Mouse (Mus musculus) stomach, embryonic 14.5 days (tissue): ENCODE results near the gene Slc17a6. TPM values are rescaled to one million over a fixed set of nuclear protein-coding genes. Genes with fewer than 3 reads are reported as not detected.

Experiments
- ATAC-seq: fragments of 200-750 bp; cut with Nextera tagmentation; 2 replicates; pipeline ENCODE4 v1.8.0; 2017; ENCODE audit warnings: low read depth, moderate TSS enrichment; ENCODE audit not compliant: insufficient number of reproducible peaks, insufficient read depth, low FRiP score
- H3K27ac ChIP-seq: fragments of 300-500 bp; sonication (generic); 2 replicates; pipeline ENCODE4 v1.5.1; 2014; ENCODE audit warnings: mild to moderate bottlenecking, low read length, moderate library complexity, mixed read lengths
- H3K27me3 ChIP-seq: fragments of 300-500 bp; sonication (generic); 2 replicates; pipeline ENCODE4 v1.6.1; 2014; ENCODE audit warnings: low read length, control low read depth, mixed read lengths; ENCODE audit not compliant: control insufficient read depth, insufficient read depth
- H3K36me3 ChIP-seq: fragments of 300-500 bp; sonication (generic); 2 replicates; pipeline ENCODE4 v1.6.1; 2014; ENCODE audit warnings: mild to moderate bottlenecking, control low read depth, low read length, moderate library complexity, mixed read lengths; ENCODE audit not compliant: control insufficient read depth, insufficient read depth
- H3K4me1 ChIP-seq: fragments of 300-500 bp; sonication (generic); 2 replicates; pipeline ENCODE4 v1.6.1; 2014; ENCODE audit warnings: low read length, control low read depth, mixed read lengths; ENCODE audit not compliant: control insufficient read depth, insufficient read depth
- H3K4me2 ChIP-seq: fragments of 300-500 bp; sonication (generic); replicated peaks from 2 replicates; pipeline ENCODE4 v1.6.1; 2014; ENCODE audit warnings: low read depth, low read length, control low read depth
- H3K4me3 ChIP-seq: fragments of 300-500 bp; sonication (generic); 2 replicates; pipeline ENCODE4 v1.5.1; 2014; ENCODE audit warnings: low read depth, low read length, control low read depth
- H3K9ac ChIP-seq: fragments of 300-500 bp; sonication (generic); replicated peaks from 2 replicates; pipeline ENCODE4 v1.6.1; 2014; ENCODE audit warnings: low read depth, mild to moderate bottlenecking, control low read depth, low read length, moderate library complexity, mixed read lengths
- H3K9me3 ChIP-seq: fragments of 300-500 bp; sonication (generic); 2 replicates; pipeline ENCODE4 v1.6.1; 2016; ENCODE audit warnings: low read depth, low read length, control low read depth; ENCODE audit not compliant: control insufficient read depth
- WGBS: fragments of 180-500 bp; shearing (Covaris S2); extraction: QIAGEN DNeasy Blood & Tissue Kit; methylation state at CpG from one replicate; pipeline ENCODE4 v1.1.7; 2014; 5-methylcytosine and 5-hydroxymethylcytosine counted together
- polyA plus RNA-seq: library from polyadenylated mRNA; unstranded; fragments of >200 nt; fragmentation: Nextera tagmentation; extraction: Ambion mirVana; gene quantifications from 2 replicates; pipeline ENCODE4 v1.2.1, GENCODE M21; 2014

The Slc17a6 gene
- polyA plus RNA-seq, 1 experiment from 2014 or later: not detected

- no peak for ATAC-seq
- Histone ChIP-seq H3K9ac (no peak overlapping the region), H3K4me1 (no peaks in the 10 kb centered on the region), H3K27me3 (peaks cover 22% of the 10 kb centered on the region), H3K9me3 (no peaks in the 10 kb centered on the region), H3K4me2 (no peak overlapping the region), H3K27ac (no peak overlapping the region), H3K36me3 (no peaks in the 10 kb centered on the region), H3K4me3 (no peak overlapping the region)
- 59% methylated on average over 3 of the region's 3 CpGs for WGBS
These were observed 9.4 kb downstream of the Slc17a6 start for GRCm38 (mm10) chr7:51631171-51631570.

DNA sequence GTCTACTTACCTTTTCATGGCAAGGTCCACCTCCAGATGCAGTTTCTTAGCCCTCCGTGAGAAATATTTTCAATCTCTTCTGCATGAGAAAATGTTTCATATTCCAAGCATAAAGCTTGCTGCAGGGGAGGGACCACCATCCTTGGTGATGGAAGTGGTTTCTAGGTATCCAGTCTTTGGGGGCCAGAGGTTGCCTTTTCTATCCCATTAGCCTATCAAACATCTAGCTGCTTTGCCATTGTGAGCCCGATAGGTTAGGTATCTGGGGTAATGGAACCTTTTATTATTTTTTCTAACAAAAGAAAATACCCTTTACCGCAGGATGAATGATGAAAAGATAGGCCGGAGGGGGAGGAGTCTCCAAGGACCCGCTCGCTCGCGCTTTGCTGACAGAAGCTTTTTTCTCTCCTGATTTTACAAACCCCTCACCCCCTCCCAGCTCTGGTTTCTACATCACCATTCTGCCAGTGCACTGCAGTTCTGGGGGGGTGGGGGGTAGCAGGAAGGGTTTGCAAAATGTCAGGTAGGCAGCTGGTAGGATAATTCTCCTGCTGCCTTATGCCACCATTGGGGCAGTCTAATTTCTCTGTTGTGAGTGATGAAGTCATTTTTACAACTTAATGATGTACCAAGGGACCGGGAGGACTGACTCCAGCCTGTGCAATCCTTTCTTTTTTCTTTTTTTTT lies 10.9 kb downstream of the Slc17a6 start:
- Histone ChIP-seq H3K4me3 (no peak overlapping the region), H3K9me3 (no peaks in the 10 kb centered on the region), H3K27ac (no peak overlapping the region), H3K4me2 (no peak overlapping the region), H3K9ac (no peak overlapping the region), H3K27me3 (peaks cover 14% of the 10 kb centered on the region), H3K36me3 (no peaks in the 10 kb centered on the region), H3K4me1 (no peaks in the 10 kb centered on the region)
- WGBS: 8% methylated on average over 9 of the region's 9 CpGs
- ATAC-seq: no peak

DNA sequence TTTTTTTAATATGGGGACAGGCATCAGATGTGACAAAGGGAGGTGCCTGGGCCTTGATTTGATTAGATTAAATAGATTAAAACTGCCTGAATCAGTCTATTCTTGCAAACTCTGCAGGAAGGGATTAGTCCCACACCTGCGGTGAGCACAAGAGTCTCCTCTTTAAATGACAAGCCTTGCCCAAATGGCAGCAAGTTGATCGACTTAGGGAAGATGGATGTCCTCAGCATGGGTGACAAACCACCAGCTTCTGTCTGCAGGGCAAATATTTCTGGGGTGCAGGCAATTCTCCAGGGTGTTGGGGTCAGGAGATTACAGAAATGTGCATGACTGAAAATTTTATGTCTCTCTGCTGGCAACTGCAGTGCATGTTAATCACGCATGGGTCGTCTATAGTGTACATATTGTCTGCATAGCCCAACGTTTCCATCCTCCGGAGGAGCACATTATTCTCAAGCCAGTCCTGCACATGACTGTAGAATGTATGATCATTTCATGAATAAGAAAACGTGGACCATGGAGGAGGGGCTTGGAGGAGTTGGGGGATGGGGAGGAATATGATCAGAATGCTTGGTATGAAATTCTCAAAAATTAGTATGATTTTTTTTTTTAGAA lies 11.5 kb downstream of the Slc17a6 start:
- no peak overlapping the region for H3K9ac ChIP-seq
- 13% methylated on average over 7 of the region's 7 CpGs for WGBS
- H3K4me1 ChIP-seq: no peaks in the 10 kb centered on the region
- no peak overlapping the region for H3K4me3 ChIP-seq
- no peaks in the 10 kb centered on the region for H3K9me3 ChIP-seq
- H3K4me2 ChIP-seq: no peak overlapping the region
- H3K27me3 ChIP-seq: peaks cover 13% of the 10 kb centered on the region
- no peak overlapping the region for H3K27ac ChIP-seq
- no peak for ATAC-seq
- no peaks in the 10 kb centered on the region for H3K36me3 ChIP-seq

DNA sequence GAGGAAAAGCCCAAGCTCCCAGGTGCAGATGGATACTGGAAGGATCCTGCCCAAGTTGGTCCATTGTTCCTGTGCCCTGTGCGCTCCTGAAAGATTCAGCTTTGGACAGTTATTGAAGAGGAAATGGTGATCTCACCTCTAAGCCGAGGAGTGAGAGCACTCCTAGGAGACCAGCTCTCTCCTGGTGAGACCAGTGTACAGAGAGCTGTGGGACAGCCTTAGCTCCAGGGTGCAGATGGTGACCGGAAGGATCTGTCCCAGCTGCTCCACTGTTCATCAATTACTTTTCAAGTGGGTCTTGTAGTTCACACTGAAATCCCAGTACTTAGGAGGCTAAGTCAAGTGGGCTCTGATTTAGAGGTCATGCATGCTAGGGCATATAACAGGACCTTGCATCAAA lies 35.3 kb downstream of the Slc17a6 start:
- H3K9ac ChIP-seq: no peak overlapping the region
- no peaks in the 10 kb centered on the region for H3K36me3 ChIP-seq
- WGBS: 67% methylated on average over 3 of the region's 3 CpGs
- H3K4me1 ChIP-seq: no peaks in the 10 kb centered on the region
- no peaks in the 10 kb centered on the region for H3K9me3 ChIP-seq
- no peaks in the 10 kb centered on the region for H3K27me3 ChIP-seq
- no peak for ATAC-seq
- no peak overlapping the region for H3K4me3 ChIP-seq
- no peak overlapping the region for H3K4me2 ChIP-seq
- H3K27ac ChIP-seq: no peak overlapping the region

DNA sequence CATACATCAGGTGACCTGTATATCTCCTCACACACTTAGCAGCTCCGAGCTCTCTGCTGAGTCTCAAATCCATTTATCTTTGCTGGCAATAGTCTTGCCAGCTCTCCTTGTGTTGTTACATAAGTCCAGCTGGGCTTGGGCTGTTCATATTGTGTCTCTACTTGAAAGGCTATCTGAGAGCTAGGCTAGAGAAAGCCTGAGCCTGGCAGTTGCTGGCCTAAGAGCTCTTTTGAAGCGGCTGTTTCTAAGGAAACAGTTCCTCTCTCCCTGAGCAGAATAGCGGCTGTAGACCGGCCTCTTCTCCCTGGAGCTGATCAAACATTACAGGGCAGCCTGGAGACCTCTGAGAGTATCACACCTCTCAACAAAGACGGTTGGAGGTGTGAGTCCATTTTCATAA lies 40.6 kb downstream of the Slc17a6 start:
- Histone ChIP-seq H3K9ac (no peak overlapping the region), H3K9me3 (no peaks in the 10 kb centered on the region), H3K27me3 (no peaks in the 10 kb centered on the region), H3K4me1 (no peaks in the 10 kb centered on the region), H3K4me3 (no peak overlapping the region), H3K4me2 (no peak overlapping the region), H3K36me3 (no peaks in the 10 kb centered on the region), H3K27ac (no peak overlapping the region)
- WGBS: 12% methylated on average over 5 of the region's 5 CpGs
- no peak for ATAC-seq

DNA sequence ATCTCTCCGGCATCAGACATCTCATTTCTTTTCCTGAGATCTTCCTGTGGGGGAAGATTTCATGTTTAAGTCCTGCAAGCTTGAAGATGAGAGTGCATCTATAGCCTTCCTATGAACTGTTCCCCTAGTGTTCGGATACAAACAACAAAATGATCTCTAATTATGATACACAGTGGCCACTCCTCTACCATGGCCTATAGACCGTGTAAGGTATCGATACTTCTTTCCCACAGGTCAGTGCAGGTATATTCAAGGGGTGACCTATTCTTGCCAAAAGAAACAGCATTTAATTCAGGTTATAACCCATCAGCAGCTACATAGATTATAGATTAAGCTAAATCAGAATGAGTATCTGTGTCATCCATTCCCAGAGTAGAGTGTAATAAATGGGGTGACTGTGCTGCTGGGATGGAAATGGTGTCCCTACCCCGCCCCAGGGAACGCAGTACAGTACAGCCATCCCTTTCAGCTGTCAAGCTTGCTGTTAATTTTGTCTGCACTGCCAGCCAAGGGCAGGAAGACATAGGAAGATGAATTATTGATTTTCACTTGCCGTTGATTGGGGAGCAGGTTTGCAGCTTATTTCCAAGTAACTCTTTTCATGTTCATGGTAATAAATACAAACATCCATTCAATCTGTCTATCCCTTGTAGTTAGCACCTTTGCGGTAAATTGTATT lies 71.9 kb downstream of the Slc17a6 start:
- Histone ChIP-seq H3K36me3 (no peaks in the 10 kb centered on the region), H3K4me1 (no peaks in the 10 kb centered on the region), H3K27me3 (no peaks in the 10 kb centered on the region), H3K4me2 (no peak overlapping the region), H3K4me3 (no peak overlapping the region), H3K9me3 (no peaks in the 10 kb centered on the region), H3K9ac (no peak overlapping the region), H3K27ac (no peak overlapping the region)
- WGBS: 80% methylated on average over 8 of the region's 8 CpGs
- ATAC-seq: no peak

DNA sequence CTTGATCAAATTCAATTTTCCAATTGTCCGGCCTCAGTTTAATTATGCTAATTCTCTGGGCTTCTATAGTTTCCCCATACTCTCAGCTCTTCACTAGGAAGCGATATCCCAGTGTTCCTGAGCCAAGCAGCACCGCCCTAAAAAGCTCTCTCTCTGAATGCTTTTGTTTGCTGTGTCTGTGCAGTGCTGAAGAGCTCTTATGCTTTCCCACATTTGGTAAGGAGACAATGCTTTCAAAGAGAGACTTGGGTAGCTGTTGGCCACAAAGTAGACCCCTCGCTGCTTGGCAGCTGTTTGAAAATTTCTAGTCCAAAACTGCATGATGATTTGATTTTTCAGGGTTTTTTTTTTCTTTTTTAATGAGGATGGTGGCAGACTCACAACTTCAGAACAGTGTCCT lies 72.6 kb downstream of the Slc17a6 start:
- no peak for ATAC-seq
- Histone ChIP-seq H3K27ac (no peak overlapping the region), H3K9me3 (no peaks in the 10 kb centered on the region), H3K9ac (no peak overlapping the region), H3K27me3 (no peaks in the 10 kb centered on the region), H3K4me3 (no peak overlapping the region), H3K36me3 (no peaks in the 10 kb centered on the region), H3K4me1 (no peaks in the 10 kb centered on the region), H3K4me2 (no peak overlapping the region)
- 79% methylated on average over 4 of the region's 4 CpGs for WGBS

DNA sequence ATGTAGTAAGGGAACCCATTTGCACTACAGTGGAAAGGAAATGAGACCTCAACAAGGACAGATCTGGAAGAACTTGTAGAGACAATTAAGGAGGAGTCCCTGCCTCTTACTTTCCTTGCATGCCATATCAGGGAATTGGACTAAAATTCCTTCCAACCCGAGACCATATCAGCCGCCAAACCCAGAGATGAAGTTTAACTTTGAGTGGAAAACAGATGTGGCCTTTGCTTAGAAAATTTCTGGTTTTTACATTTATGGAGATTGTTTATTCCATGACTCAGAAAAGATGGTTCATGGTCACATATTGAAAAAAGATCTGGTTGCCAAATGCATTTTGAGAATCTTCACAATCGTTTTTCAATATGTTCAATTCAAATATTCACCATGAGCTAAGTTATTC lies 87.7 kb downstream of the Slc17a6 start:
- no peaks in the 10 kb centered on the region for H3K4me1 ChIP-seq
- H3K9me3 ChIP-seq: no peaks in the 10 kb centered on the region
- no peaks in the 10 kb centered on the region for H3K36me3 ChIP-seq
- H3K4me2 ChIP-seq: no peak overlapping the region
- no peaks in the 10 kb centered on the region for H3K27me3 ChIP-seq
- H3K27ac ChIP-seq: no peak overlapping the region
- H3K4me3 ChIP-seq: no peak overlapping the region
- ATAC-seq: no peak
- H3K9ac ChIP-seq: no peak overlapping the region
- WGBS: 61% methylated on average over 3 of the region's 3 CpGs
